Mouse (Mus musculus): ENCODE measurements around the gene Dhx16. TPM values are rescaled to one million over a fixed set of nuclear protein-coding genes. Genes with fewer than 3 reads are reported as not detected.
"Not testable (repeated sequence)": the region's sequence is repeated elsewhere in the genome, so short reads cannot be mapped to it uniquely, and the experiment has no call there.

The Dhx16 gene
- polyA plus RNA-seq, 2 experiments = 25.5 to 46.0 TPM

DNA sequence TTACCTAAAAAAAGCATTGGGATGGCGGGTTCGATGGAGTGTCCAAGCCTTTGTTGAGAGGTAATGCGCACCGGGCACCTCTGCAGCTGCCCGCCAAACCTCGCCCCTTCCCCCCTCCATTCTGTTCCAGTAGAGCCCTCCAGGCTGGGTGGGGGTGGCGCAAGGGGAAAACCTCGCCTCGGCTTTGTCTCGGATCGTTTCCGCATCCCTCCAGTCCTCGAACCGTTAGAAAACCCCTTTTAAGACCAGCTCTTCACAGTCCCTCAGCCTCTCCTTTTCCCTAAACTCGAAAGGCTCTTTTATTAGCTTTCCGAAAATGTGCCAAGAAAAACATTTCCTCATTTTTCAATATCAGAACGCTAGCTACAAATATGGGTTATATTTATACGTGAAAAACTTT is 42.1 kb upstream of the Dhx16 start:
- H3K4me3 ChIP-seq (ENCODE audit: insufficient read depth in 1 of 2, low read depth in 2 of 2, low read length in 2 of 2) = peak overlapping the region; percentile 96 to 98
- 0% methylated on average over 18 of the region's 18 CpGs for WGBS (ENCODE audit: insufficient replicate concordance)
- H3K27ac ChIP-seq = peak overlapping the region; percentile 96
- H3K9me3 ChIP-seq (ENCODE audit: control insufficient read depth, low read length) = no peaks in the 10 kb centered on the region
- peaks cover 44% of the 10 kb centered on the region for H3K36me3 ChIP-seq (replicated peaks; ENCODE audit: control insufficient read depth, insufficient read depth, low read depth)
- ATAC-seq (ENCODE audit: insufficient read depth) (no peak), DNase-seq (ENCODE audit: low read depth in 3 of 3, low spot score in 3 of 3) (peak in 1 of 3 experiments; percentile 34)
- peak overlapping the region; percentile 96 for H3K4me2 ChIP-seq (ENCODE audit: low read depth)
- H3K4me1 ChIP-seq (replicated peaks; ENCODE audit: control insufficient read depth in 2 of 2, insufficient read depth in 2 of 2, low read length in 1 of 2) = peaks cover 40% of the 10 kb centered on the region in 2 experiments
- H3K9ac ChIP-seq (replicated peaks) = peak overlapping the region; percentile 100
- TF ChIP-seq CTCF (IDR thresholded peaks at IDR 0.05; ENCODE audit: low read depth) (no peak), EP300 (IDR thresholded peaks at IDR 0.05; ENCODE audit: low read depth) (no peak)
- H3K27me3 ChIP-seq (ENCODE audit: control insufficient read depth, insufficient read depth, low read length) = no peaks in the 10 kb centered on the region

GRCm38 (mm10) chr17:35838122-35838544 is 41.5 kb upstream of the Dhx16 start, which contains the start of gene Tubb5:
Gene Tubb5, minus strand, starts transcription at chr17:35838306.
- H3K36me3 ChIP-seq (replicated peaks; ENCODE audit: control insufficient read depth, insufficient read depth, low read depth) = peaks cover 37% of the 10 kb centered on the region
- no peaks in the 10 kb centered on the region for H3K9me3 ChIP-seq (ENCODE audit: control insufficient read depth, low read length)
- H3K27ac ChIP-seq = peak within 1 kb of the TSS; percentile 96
- H3K4me2 ChIP-seq (ENCODE audit: low read depth) = peak within 1 kb of the TSS; percentile 96
- H3K9ac ChIP-seq (replicated peaks) = peak within 1 kb of the TSS; percentile 100
- DNase-seq (ENCODE audit: low read depth in 3 of 3, low spot score in 3 of 3) (peak; percentile 94 to 96 (median 95)), ATAC-seq (ENCODE audit: insufficient read depth) (peak; percentile 60)
- no peaks in the 10 kb centered on the region for H3K27me3 ChIP-seq (ENCODE audit: control insufficient read depth, insufficient read depth, low read length)
- H3K4me1 ChIP-seq (replicated peaks; ENCODE audit: control insufficient read depth in 2 of 2, insufficient read depth in 2 of 2, low read length in 1 of 2) = peaks cover 44 to 46% of the 10 kb centered on the region in 2 experiments
- under 1% methylated on average over 29 of the region's 29 CpGs for WGBS (ENCODE audit: insufficient replicate concordance)
- peak within 1 kb of the TSS; percentile 96 to 98 for H3K4me3 ChIP-seq (ENCODE audit: insufficient read depth in 1 of 2, low read depth in 2 of 2, low read length in 2 of 2)
- TF ChIP-seq EP300 (IDR thresholded peaks at IDR 0.05; ENCODE audit: low read depth) = peak; percentile 38
- no peak for TF ChIP-seq CTCF (IDR thresholded peaks at IDR 0.05; ENCODE audit: low read depth)

GRCm38 (mm10) chr17:35838570-35838969 is 41.0 kb upstream of the Dhx16 start:
- Histone ChIP-seq H3K4me3 (ENCODE audit: insufficient read depth in 1 of 2, low read depth in 2 of 2, low read length in 2 of 2) (peak overlapping the region; percentile 64 to 98), H3K4me2 (ENCODE audit: low read depth) (peak overlapping the region; percentile 96), H3K27ac (peak overlapping the region; percentile 96), H3K36me3 (replicated peaks; ENCODE audit: control insufficient read depth, insufficient read depth, low read depth) (peaks cover 33% of the 10 kb centered on the region), H3K9me3 (ENCODE audit: control insufficient read depth, low read length) (no peaks in the 10 kb centered on the region), H3K4me1 (replicated peaks; ENCODE audit: control insufficient read depth in 2 of 2, insufficient read depth in 2 of 2, low read length in 1 of 2) (peaks cover 45 to 48% of the 10 kb centered on the region in 2 experiments), H3K27me3 (ENCODE audit: control insufficient read depth, insufficient read depth, low read length) (no peaks in the 10 kb centered on the region), H3K9ac (replicated peaks) (peak overlapping the region; percentile 100)
- no peak for TF ChIP-seq CTCF (IDR thresholded peaks at IDR 0.05; ENCODE audit: low read depth)
- TF ChIP-seq EP300 (IDR thresholded peaks at IDR 0.05; ENCODE audit: low read depth) = no peak; the same call in 1 of the 2 replicates
- no peak for DNase-seq (ENCODE audit: low read depth in 3 of 3, low spot score in 3 of 3)
- no peak for ATAC-seq (ENCODE audit: insufficient read depth)
- WGBS (ENCODE audit: insufficient replicate concordance) = 2% methylated on average over 5 of the region's 5 CpGs

- not testable (repeated sequence) for H3K27me3 ChIP-seq (ENCODE audit: control insufficient read depth, insufficient read depth, low read length); ATAC-seq (ENCODE audit: insufficient read depth); H3K9me3 ChIP-seq (ENCODE audit: control insufficient read depth, low read length); DNase-seq (ENCODE audit: low read depth in 3 of 3, low spot score in 3 of 3)
- WGBS (ENCODE audit: insufficient replicate concordance) = 49% methylated on average over 3 of the region's 3 CpGs
- Histone ChIP-seq H3K27ac (peak overlapping the region; percentile 96), H3K4me2 (ENCODE audit: low read depth) (peak overlapping the region; percentile 96), H3K4me1 (replicated peaks; ENCODE audit: control insufficient read depth in 2 of 2, insufficient read depth in 2 of 2, low read length in 1 of 2) (peaks cover 44 to 48% of the 10 kb centered on the region in 2 experiments), H3K4me3 (ENCODE audit: insufficient read depth in 1 of 2, low read depth in 2 of 2, low read length in 2 of 2) (peak overlapping the region; percentile 64 to 98), H3K36me3 (replicated peaks; ENCODE audit: control insufficient read depth, insufficient read depth, low read depth) (peaks cover 29% of the 10 kb centered on the region), H3K9ac (replicated peaks) (peak overlapping the region; percentile 100)
Measured at GRCm38 (mm10) chr17:35839002-35839401, 40.6 kb upstream of the Dhx16 start.

GRCm38 (mm10) chr17:35840561-35840960 is 39.1 kb upstream of the Dhx16 start:
- DNase-seq (ENCODE audit: low read depth in 3 of 3, low spot score in 3 of 3) (no peak), ATAC-seq (ENCODE audit: insufficient read depth) (no peak)
- peaks cover 25% of the 10 kb centered on the region for H3K36me3 ChIP-seq (replicated peaks; ENCODE audit: control insufficient read depth, insufficient read depth, low read depth)
- peak overlapping the region; percentile 59 for H3K9ac ChIP-seq (replicated peaks)
- WGBS (ENCODE audit: insufficient replicate concordance) = 42% methylated on average over 14 of the region's 14 CpGs
- peak overlapping the region; percentile 96 for H3K27ac ChIP-seq
- H3K9me3 ChIP-seq (ENCODE audit: control insufficient read depth, low read length) = no peaks in the 10 kb centered on the region
- TF ChIP-seq CTCF (IDR thresholded peaks at IDR 0.05; ENCODE audit: low read depth) (no peak), EP300 (IDR thresholded peaks at IDR 0.05; ENCODE audit: low read depth) (no peak)
- peak overlapping the region; percentile 50 to 74 for H3K4me3 ChIP-seq (ENCODE audit: insufficient read depth in 1 of 2, low read depth in 2 of 2, low read length in 2 of 2)
- no peaks in the 10 kb centered on the region for H3K27me3 ChIP-seq (ENCODE audit: control insufficient read depth, insufficient read depth, low read length)
- H3K4me2 ChIP-seq (ENCODE audit: low read depth) = peak overlapping the region; percentile 96
- peaks cover 34 to 43% of the 10 kb centered on the region in 2 experiments for H3K4me1 ChIP-seq (replicated peaks; ENCODE audit: control insufficient read depth in 2 of 2, insufficient read depth in 2 of 2, low read length in 1 of 2)
